Mouse (Mus musculus) 3134 (cell line): ENCODE results near the gene Rpl3.

Experiments used
- DNase-seq: peaks from one replicate; pipeline ENCODE4 v3.0.0-alpha.2; 2011; ENCODE audit warnings: low spot score; ENCODE audit not compliant: insufficient read length; ENCODE audit errors: extremely low read depth

Gene Rpl3

GRCm38 (mm10) chr15:80115866-80116794 lies 24.5 kb upstream of the Rpl3 start:
- no peak for DNase-seq

GRCm38 (mm10) chr15:80115256-80115655 lies 23.6 kb upstream of the Rpl3 start:
- peak; percentile 42 for DNase-seq

- no peak for DNase-seq
Observed at GRCm38 (mm10) chr15:80114414-80114813, 22.7 kb upstream of the Rpl3 start.

- no peak for DNase-seq
Observed at GRCm38 (mm10) chr15:80112499-80112898, 20.8 kb upstream of the Rpl3 start.

GRCm38 (mm10) chr15:80111436-80111835 lies 19.8 kb upstream of the Rpl3 start:
- DNase-seq, result no peak

GRCm38 (mm10) chr15:80107575-80107974 lies 15.9 kb upstream of the Rpl3 start:
- no peak for DNase-seq

GRCm38 (mm10) chr15:80107143-80107542 lies 15.5 kb upstream of the Rpl3 start:
- DNase-seq, result no peak

GRCm38 (mm10) chr15:80105490-80106410 lies 14.1 kb upstream of the Rpl3 start:
- no peak for DNase-seq

- DNase-seq, result no peak
Observed at GRCm38 (mm10) chr15:80102495-80102894, 10.8 kb upstream of the Rpl3 start.

- no peak for DNase-seq
Observed at GRCm38 (mm10) chr15:80101503-80101902, 9.8 kb upstream of the Rpl3 start.

GRCm38 (mm10) chr15:80100871-80101270 lies 9.2 kb upstream of the Rpl3 start:
- DNase-seq, result no peak

- DNase-seq, result no peak
Observed at GRCm38 (mm10) chr15:80100196-80100595, 8.5 kb upstream of the Rpl3 start.

GRCm38 (mm10) chr15:80099477-80099876 lies 7.8 kb upstream of the Rpl3 start:
- DNase-seq, result no peak

- peak; percentile 79 for DNase-seq
Observed at GRCm38 (mm10) chr15:80098809-80099208, 7.1 kb upstream of the Rpl3 start.

GRCm38 (mm10) chr15:80097999-80098461 lies 6.4 kb upstream of the Rpl3 start:
- DNase-seq, result no peak

- peak; percentile 79 for DNase-seq
Observed at GRCm38 (mm10) chr15:80096946-80097881, 5.5 kb upstream of the Rpl3 start.

GRCm38 (mm10) chr15:80096406-80096805 lies 4.7 kb upstream of the Rpl3 start:
- no peak for DNase-seq

GRCm38 (mm10) chr15:80095596-80095995 lies 3.9 kb upstream of the Rpl3 start:
- DNase-seq, result no peak

GRCm38 (mm10) chr15:80094201-80094600 lies 2.5 kb upstream of the Rpl3 start:
- no peak for DNase-seq

- DNase-seq, result peak; percentile 60
Observed at GRCm38 (mm10) chr15:80092599-80092998, 931 bp upstream of the Rpl3 start.
